Mouse (Mus musculus) lung, postnatal 36 days (tissue): ENCODE measurements at regions not wholly inside any gene's neighbourhood (a gene's known extent, or its start where the extent isn't known, plus 50 kb on each side); places are given as distances from the start of the nearest gene placed in this dataset.
"Not testable (repeated sequence)": the region's sequence is repeated elsewhere in the genome, so short reads cannot be mapped to it uniquely, and the experiment has no call there.

Source experiments
- DNase-seq: peaks from one replicate; pipeline ENCODE4 v3.0.0; 2022; ENCODE audit warnings: mixed read lengths

DNA sequence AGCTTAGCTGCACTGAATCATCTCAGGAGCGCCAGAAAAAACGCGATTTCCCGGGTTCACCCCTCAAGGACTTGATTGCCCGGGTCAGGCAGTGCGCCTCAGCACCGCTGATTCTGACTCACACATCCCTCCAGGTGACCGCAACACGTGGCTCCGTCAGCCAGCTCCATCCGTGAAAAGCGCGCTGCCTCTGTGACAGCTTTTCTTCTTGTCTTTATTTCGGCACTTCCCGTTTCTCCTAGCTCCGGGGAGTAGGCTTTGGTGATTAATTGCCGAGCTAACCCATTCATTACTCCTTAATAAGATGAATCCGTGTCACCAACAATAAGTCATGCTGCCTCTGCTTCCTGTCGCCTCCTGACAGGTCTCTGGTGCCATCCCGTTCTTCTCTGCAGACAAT is 108.6 kb downstream of the Katnal1 start:
- DNase-seq: no peak

DNA sequence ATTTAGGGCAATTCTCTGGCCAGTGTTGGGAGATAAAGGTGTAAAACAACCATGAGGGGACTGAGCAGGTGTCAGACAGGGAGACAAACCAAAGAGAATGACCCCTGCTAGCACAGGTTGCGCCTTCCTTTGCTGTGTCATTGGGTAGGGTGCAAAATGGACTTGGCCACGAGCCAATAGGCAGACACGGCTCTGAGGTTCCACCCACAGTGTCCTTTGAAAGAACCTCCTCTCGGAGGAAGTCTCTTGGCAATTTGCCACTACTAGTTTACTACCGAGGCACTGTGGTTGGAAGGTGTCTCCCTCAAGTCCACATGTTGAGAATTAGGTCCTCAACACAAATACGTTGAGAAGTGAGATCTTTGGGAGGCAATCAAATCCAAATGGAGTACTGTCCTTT is 109.7 kb downstream of the Katnal1 start:
- DNase-seq: peak; percentile 44

DNA sequence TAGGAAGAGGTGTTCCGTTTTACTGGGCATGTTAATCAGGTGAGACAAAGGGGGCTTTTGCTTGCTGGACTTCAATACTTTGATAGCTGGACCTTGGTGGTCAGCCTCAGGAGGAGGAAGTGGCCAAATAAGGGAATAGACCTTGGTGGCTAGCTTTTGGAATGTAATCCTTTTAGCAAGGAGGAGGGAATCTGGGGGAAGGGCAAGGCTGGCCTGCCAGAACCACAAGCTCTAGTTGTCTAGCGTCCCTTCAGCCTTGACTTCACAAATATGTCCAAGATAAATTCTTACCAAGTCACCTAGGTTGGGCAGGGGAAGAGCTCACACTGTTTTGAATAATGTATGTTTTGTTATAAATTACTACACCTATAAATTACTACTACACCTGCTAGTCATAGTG is 110.4 kb downstream of the Katnal1 start:
- DNase-seq: no peak

DNA sequence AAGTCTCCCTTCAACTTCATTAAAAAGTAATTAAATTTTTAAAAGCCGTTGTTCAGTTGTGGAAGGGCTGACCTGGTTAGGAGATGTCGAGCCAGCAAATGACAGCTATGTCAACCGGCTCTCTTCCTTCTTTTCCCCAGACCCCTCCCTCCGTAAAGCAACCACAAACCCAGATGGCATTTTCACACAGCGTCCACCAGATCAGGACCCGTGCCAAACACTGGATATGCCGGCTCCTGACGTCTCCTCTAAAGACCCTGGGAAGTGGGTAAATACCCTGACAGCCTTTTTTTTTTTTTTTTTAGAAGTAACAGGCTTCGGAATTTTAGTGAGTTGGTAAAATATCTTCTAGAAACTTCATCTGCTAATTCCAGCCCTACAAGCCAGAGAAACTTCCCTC is 116.3 kb downstream of the Katnal1 start:
- DNase-seq: no peak

DNA sequence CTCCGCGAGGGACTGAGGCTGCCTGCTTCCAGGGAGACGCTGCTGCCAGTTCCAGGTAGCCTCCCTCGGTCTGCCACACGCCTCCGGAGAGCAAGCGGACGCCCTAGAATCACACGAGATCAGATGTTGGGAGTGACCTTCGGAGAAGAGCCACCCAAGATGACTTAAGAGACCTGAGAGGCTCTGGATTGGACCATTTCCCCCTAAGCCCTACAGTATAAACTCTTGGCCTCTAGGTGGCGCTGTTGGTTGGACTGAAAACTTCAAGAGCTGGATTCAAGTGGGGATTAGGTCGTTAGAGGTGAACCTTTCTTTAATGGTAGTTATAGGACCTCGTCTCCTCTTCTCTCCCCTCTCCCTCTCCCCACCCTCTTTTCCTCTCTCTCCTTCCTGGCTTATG is 117.1 kb downstream of the Katnal1 start:
- peak; percentile 81 for DNase-seq

DNA sequence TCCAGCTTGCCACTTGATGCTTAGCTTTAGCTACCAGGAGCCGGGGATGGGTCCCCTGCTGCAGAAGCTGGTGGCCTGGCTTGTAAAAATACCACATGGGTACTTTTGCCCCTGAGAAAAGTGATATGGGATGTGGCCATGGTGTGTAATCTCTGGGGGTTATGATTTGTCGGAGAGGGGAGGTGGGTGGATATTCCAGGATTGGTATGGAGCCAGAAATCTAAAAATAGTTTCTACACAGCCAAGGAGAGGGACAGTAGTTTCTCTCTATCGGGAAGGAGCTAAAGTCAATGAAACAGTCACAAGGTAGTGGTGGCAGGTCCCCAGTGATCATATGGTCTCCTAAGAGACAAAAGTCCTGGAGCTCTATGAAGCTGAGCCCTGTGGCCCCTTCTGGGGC is 119.6 kb downstream of the Katnal1 start:
- no peak for DNase-seq

DNA sequence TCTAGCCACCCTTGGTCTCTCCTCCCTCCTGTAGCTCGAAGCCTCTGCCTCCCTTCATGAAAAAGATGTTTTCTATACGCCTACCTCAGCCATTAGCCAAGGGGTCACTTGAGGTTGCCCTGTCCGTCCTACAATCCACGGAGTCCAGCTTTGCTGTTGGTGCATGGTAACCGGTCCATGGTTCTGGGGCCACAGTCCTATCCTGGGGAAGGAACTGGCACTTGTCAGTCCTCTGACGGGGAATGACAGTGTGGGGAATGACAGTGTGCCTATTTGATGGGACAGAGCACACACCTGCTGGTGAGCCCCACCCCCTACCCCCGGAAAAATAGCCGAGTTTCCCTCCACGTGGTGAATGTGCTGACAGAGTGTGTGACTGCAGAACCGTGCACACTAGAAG is 120.1 kb downstream of the Katnal1 start:
- DNase-seq: no peak

DNA sequence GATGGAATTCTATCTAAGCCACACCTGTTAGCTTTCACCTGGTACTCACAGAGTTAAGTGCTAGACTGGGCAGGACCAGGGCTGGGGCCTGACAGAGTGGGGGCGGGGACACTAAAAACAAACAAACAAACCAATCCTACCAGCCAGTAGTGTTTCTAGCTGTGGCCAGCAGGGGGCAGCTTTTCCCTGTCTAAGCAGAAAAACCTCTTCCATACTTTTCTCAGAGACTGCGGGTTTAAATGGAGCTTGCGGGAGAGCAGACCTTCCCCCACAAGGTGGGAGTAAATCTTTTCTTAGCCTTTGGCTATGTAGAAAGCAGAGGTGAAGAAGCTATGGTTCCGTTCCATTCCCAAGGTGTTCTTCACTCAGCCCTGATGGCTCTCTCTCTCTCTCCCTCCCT is 120.7 kb downstream of the Katnal1 start:
- peak; percentile 57 for DNase-seq

DNA sequence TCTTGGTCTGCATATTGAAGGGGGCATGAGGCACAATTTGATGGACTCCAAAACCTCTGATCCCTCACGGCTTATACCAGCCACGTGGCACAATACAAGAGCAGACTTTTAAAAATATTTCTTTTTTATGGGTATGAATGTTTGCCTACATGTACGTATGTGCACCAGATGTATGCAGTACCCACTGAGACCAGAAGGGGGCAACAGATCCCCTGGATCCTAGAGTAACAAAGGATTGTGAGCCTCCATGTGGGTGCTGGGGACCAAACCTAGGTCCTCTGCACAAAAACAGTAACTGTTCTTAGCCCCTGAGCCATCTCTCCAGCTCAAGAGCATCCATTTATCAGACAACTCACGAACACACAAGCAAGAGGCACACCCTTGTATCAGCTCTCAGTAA is 121.5 kb downstream of the Katnal1 start:
- no peak for DNase-seq

DNA sequence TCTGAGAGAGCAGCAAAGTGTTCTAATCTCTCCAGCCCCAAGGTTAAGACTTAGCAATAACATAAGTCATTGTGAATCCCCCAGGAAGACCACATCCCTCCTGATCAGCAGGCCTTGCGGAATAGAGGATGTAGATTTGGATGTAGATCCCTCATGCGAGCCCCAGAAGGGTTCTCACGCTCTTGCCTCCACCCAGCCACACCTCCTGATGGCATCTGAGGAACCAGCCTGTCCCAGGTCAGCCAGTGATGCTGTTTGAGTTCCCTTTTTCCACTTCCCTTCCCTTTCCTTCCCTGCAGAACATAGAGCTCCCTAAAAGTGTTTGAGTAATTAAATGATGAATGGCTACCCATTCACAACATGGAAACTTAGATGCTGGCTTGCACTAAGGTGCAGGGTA is 124.1 kb downstream of the Katnal1 start:
- DNase-seq: no peak

DNA sequence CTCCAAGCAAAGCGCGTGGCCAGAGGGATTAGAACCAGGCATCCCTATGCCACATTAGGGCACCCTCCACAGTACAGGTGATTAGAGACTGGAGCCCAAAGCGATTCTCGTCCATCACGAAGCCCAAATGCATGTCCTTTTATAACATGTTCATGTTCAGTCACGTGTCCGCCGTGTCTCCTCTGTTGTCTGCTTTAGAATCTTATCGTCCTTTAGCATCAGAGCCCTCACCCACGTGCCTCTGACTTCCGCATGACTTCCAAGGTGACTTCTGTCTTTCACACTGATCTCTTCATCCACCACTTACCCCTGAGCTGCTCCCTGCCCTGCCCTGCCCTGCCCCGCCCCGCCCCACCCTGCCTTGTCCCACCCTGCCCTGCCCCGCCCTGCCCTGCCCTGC is 125.3 kb downstream of the Katnal1 start:
- DNase-seq: no peak

DNA sequence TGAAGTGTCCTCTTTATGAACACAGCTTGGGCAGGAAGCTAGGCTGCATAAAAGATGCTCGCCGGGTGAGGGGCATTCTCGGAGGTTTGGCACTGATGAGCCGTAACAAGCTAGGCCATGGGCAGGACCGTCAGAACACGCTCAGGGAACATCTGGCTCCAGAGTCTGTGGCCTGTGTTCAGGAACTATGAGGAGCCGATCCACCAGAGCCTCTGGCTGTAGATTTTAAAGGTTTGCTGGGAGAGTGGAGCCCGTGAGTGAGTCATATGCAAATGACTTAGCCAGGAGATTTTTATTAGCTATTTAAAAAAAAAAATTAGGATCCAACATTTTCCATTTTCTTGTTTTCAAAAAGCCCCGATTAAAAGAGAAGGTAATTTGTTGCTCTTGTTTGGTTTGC is 126.4 kb downstream of the Katnal1 start:
- no peak for DNase-seq

DNA sequence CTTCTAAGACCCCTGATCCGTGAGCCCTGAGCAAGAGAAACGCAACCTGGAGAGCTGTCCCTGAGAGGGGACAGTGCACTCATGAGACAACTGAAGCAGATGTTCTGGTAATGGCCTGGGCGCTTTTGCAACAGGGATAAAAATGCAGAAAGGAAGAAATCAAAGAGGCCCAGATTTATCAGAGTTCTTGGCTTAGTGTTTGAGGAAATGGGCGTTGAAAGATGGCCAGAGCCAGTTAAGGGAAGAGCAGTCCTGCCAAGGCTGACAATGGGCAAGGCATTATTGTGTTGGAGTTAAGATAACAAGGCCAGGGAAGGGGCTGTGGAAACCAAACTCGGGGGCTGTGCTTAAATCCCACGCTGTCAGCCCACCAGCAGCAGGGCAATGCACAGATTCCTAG is 130.6 kb downstream of the Katnal1 start:
- peak; percentile 71 for DNase-seq

DNA sequence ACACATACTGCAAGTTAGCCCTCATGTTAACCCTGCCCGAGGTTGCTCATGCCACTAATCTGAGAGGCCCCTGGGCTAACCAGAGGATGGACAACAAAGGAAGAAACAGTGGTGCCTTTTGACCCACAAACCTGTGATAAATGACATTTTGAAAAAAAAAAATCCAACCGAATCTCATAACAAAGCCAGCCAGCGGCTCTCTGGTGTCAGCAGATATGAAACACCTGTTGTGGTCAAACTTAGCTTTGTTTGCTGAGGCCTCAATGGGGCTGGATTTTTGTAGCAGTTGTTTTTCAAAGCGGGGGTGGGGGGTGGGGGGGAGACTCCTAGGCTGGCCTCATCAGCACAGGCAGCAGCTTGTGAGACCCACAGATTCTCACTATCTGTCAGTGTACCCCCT is 133.0 kb downstream of the Katnal1 start:
- DNase-seq: peak; percentile 65

DNA sequence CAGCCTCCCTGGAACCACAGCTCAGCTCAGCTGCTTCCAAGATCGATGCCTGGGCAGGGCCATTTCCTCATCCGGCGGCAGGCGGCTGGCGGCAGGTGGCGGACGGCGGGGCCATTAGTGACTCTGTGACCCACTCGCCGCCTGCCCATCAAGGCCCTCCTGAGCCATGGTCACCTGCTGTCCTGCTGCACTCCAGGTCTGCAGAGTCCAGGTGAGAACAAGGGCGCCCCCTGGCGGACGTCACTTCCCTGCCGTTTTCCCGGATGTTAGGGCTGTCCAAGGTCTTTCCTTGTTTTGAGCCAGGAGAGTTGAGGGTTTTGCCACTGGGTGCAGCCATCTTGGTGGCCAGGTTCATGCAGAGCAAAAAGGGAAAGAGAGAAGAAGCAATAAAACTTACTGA is 134.7 kb downstream of the Katnal1 start:
- peak; percentile 86 for DNase-seq

DNA sequence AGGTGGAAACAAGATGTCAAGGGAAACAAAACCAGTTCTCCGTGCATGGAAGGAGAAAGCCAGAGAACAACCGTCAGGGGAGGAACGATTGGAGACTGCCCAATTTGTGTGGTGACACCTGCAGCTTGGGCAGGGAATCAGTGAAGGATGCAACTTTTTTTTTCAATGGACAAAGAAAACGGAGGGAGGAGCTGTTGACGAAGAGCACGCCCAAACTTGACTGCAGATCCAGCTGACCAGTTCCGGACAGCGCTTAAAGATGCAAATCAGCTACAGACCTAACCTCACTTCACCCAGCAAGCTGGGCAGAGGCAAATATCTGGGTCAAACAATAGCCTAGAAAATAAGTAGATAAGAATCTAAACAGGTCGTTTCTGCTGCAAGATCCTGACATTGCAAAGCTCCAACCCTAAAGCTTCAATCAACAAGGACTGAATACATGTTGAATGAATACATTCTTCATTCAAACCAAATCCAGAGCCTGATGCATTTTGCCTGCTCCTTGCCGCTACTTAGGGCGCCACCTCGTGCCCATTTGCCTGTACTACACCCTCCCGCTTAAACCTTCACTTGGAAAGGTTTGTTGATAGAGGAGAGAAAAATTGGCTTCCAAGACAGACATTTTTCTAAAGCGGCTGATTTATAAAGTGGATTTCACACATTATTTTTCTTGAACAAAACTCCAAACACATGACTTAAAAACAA is 136.2 kb downstream of the Katnal1 start:
- DNase-seq: peak; percentile 92

DNA sequence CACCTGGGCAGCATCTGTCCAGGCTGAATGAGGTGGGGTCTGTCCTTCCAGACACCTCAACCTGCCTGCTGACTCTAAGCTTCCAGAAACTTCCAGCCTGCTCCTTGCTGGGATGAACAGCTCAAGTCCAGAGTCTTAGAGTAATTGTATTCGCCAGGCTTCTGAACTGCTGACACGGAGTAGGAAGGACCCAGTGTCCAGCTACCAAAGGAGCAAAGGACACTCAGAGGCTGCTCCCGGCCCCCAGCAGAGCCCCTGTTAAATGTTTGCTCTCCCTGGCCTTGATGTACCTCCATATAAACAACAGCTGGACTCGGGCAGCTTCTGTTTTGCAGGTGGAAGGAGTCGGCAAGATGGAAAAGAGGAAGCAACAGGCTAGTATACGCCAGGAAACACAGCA is 137.5 kb downstream of the Katnal1 start:
- DNase-seq: no peak

DNA sequence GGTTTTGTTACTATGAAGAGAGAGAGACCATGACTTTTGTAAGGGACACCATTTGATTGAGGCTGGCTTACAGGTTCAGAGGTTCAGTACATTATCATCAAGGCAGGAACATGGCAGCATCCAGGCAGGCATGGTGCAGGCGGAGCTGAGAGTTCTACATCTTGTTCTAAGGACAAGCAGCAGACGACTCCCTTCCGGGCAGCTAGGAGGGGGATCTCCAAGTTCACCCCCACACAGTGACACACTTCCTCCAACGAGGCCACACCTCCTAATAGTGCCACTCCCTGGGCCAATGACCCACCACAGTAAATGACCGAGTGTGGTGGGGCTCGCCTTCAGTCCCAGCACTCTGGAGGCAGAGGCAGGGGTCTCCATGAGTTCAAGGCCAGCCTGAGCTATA is 138.8 kb downstream of the Katnal1 start:
- not testable (repeated sequence) for DNase-seq

DNA sequence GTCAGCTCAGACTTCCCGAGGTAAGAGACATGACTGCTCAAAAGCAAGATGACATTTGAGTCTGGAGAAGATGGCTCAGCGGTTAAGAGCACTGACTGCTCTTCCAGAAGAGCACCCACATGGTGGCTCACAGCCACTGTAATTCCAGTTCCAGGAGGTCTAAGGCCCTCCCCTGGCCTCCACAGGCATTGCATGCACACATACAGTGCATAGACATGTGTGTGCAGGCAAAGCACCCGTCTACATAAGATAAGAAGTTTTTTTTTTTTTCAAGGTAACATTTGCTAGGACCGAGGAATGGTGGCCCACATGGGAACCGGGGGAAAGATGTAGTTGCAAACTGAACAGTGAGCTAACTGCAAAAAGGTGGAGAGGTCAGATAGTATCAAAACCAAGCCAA is 139.3 kb downstream of the Katnal1 start:
- DNase-seq: no peak

DNA sequence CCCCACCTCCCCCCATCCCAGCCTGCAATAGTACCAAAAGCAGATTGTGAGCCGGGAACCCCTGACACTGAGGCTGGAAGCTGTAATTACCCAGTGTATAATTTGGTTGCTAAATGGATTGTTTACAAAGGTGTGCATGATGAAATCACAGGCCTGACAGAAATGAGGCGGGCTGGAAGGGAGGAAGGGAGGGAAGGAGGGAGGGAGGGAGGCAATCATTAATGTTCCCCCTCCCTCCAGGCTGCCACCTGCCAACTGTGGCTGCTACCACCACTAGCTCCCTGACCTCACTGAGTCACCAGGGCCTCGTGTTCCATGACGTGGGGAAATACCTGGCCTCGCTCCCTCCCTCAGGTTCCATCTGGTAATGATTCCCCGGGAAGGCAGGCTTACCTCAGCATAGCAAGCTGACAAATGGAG is 140.0 kb downstream of the Katnal1 start:
- DNase-seq: peak; percentile 56

DNA sequence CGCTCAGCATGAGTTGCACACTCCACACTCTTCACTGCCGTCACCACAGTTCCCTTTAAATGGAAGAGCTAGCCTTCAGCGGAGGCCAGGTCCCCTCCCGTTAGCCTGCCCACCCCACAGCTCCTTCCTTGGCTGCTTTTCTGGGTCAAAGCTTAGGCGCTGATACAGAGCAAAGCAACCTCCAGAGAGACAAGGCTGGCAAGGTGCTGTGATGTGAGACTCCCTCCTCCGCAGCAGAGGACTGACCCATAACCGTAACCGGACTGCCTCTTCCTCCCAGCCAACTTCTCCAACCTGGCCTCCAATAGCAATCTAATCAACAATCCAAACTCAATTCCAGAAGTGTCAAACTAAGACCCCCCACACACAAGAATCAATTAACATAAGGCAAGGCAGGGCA is 140.4 kb downstream of the Katnal1 start:
- DNase-seq: no peak

DNA sequence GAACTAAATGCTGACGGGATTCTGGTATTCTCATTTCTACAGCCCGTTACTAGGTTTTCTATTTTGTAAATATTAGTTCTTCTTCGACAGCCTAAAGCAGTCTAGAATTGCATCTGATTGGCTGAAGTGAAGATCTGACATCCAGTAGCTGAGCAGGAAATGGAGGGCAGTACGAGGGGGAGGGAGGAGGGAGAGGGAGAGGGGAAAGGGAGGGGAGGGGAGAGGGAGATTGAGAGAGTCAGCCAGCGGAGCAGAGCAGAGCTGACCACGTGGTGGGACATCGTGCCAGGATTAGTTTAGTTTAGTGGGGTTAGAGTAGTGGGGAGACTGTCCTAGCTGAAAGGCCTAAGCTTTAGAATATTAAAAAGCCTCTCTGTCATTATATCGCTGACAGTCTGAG is 141.8 kb downstream of the Katnal1 start:
- peak; percentile 62 for DNase-seq

DNA sequence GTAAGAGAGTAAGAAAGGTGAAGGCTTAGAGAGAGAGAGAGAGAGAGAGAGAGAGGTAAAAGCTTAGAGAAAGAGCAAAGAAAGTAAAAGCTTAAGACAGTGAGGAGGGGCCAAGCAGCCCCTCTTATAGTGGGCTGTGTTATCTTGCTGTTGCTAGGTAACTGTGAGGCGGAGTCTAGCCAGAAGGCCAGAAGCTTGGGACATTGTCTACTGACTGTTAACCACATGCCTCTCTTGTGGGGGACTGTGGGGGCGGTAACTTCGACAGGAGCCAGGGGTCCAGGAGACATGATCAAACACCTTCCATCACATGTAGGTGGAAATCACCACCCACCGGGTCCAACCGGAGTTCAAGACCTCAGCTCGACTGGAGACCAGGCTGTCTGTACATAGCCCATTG is 148.0 kb downstream of the Katnal1 start:
- not testable (repeated sequence) for DNase-seq

DNA sequence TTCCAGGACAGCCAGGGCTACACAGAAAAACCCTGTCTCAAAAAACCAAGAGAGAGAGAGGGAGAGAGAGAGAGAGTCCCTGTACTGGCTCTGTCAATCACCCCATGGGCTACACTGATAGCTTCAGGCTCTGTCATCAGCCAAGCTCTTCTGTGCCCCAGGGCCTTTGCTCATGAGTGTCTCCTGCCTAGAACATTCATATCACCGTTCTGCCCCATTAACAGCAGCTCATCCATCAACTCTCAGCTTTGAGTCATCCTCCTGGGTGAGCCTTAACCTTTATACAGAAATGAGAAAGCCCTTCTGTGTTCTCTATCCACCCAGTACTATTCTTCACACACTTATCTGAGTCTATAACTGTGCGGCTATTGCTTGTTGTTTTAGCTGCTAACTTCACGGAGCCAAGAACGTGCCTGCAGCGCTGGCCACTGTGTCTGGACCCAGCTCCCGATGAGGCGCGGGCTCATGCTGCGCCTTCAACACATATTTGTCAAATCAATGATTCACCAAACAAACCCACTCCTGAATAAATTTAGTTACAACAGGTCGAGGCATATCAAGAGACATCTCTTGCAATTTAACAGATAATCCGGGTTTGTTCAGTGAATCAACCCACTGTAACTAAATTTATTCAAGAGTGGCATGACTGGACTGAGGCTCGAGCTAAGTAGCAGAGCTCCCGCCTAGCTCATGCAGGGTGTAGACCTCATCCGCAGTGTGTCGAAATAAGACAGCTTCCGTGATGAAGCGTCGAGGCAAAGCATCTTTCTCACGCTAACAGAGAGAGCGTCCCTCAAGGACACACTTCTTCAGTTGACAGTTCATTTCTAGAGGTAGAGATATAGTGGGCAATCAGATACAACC is 152.1 kb downstream of the Katnal1 start:
- DNase-seq: no peak

DNA sequence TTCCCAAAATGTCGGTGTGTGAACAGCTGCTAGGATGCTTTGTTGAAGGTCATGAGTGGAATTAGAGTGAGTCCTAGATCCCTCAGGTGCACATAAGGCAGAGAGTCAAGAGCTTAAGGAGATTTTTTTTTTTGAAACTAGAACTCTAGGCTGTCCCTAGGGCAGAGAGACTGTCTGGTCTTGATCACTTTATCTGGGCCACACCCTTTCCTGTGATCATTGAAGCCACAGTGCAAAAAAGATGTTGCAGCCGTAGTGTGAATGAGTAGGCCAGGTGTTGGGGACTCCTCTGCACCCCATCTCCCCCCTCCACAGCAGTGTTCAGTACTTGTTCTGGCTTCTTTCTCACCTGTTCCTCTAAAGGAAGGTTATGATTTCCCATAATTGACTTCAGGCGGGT is 153.9 kb downstream of the Katnal1 start:
- DNase-seq: no peak
